Mouse (Mus musculus): ENCODE measurements at regions not wholly inside any gene's neighbourhood (a gene's known extent, or its start where the extent isn't known, plus 50 kb on each side); places are given as distances from the start of the nearest gene placed in this dataset.
A peak's percentile ranks its signal among the peaks of the same experiment; 100 is the strongest.

GRCm38 (mm10) chr12:29141132-29141531, 387.1 kb upstream of the Myt1l start:
- TF ChIP-seq POLR2AphosphoS2 (IDR thresholded peaks at IDR 0.05; ENCODE audit: insufficient read length, low read depth) (no peak), E2F4 (IDR thresholded peaks at IDR 0.05; ENCODE audit: insufficient read depth) (no peak), MYOD1 (IDR thresholded peaks at IDR 0.05; ENCODE audit: control insufficient read depth in 1 of 3, insufficient read length in 2 of 3, low read depth in 2 of 3) (peak in 1 of 3 experiments; percentile 25), USF1 (IDR thresholded peaks at IDR 0.05; ENCODE audit: low read depth) (no peak), MAX (IDR thresholded peaks at IDR 0.05; ENCODE audit: low read depth) (no peak), POLR2A (IDR thresholded peaks at IDR 0.05; ENCODE audit: insufficient read length, low read depth) (no peak), CEBPB (IDR thresholded peaks at IDR 0.05; ENCODE audit: insufficient read depth, poor library complexity, severe bottlenecking) (no peak), SRF (IDR thresholded peaks at IDR 0.05; ENCODE audit: control insufficient read depth, insufficient read length, low read depth) (no peak), REST (IDR thresholded peaks at IDR 0.05; ENCODE audit: insufficient read depth, insufficient read length) (no peak), MYOG (IDR thresholded peaks at IDR 0.05; ENCODE audit: control insufficient read depth in 1 of 3, insufficient read depth in 1 of 3, insufficient read length in 2 of 3, low read depth in 2 of 3) (peak in 1 of 3 experiments; percentile 4)
